Mouse (Mus musculus) embryonic facial prominence, embryonic 13.5 days (tissue): ENCODE data around the gene Ttc9. TPM values are rescaled to one million over a fixed set of nuclear protein-coding genes. Genes with fewer than 3 reads are reported as not detected.

Experiments
- ATAC-seq: fragments of 200-750 bp; cut with Nextera tagmentation; 2 replicates; pipeline ENCODE4 v1.8.0; 2017; ENCODE audit warnings: low read depth; ENCODE audit not compliant: insufficient number of reproducible peaks, insufficient read depth, low FRiP score, low TSS enrichment
- H3K27ac ChIP-seq: fragments of 300-500 bp; sonication (generic); 2 replicates; pipeline ENCODE4 v1.5.1; 2015; ENCODE audit warnings: moderate library complexity, mild to moderate bottlenecking, inconsistent platforms
- H3K27me3 ChIP-seq: fragments of 300-500 bp; sonication (generic); 2 replicates; pipeline ENCODE4 v1.6.1; 2015; ENCODE audit warnings: mild to moderate bottlenecking, inconsistent platforms
- H3K36me3 ChIP-seq: fragments of 300-500 bp; sonication (generic); 2 replicates; pipeline ENCODE4 v1.6.1; 2015; ENCODE audit warnings: mild to moderate bottlenecking, inconsistent platforms
- H3K4me1 ChIP-seq: fragments of 300-500 bp; sonication (generic); 2 replicates; pipeline ENCODE4 v1.6.1; 2015; ENCODE audit warnings: inconsistent platforms
- H3K4me2 ChIP-seq: fragments of 300-500 bp; sonication (generic); 2 replicates; pipeline ENCODE4 v1.6.1; 2015; ENCODE audit warnings: moderate library complexity, mild to moderate bottlenecking, inconsistent platforms
- H3K4me3 ChIP-seq: fragments of 300-500 bp; sonication (generic); 2 replicates; pipeline ENCODE4 v1.5.1; 2015; ENCODE audit warnings: mild to moderate bottlenecking, inconsistent platforms
- H3K9ac ChIP-seq: fragments of 300-500 bp; sonication (generic); 2 replicates; pipeline ENCODE4 v1.6.1; 2015; ENCODE audit warnings: mild to moderate bottlenecking, inconsistent platforms
- H3K9me3 ChIP-seq: fragments of 300-500 bp; sonication (generic); 2 replicates; pipeline ENCODE4 v1.6.1; 2016; ENCODE audit warnings: inconsistent platforms
- WGBS: fragments of 180-500 bp; shearing (Covaris S2); methylation state at CpG from one replicate; pipeline ENCODE4 v1.1.7; 2015; ENCODE audit warnings: mixed read lengths; 5-methylcytosine and 5-hydroxymethylcytosine counted together
- polyA plus RNA-seq: library from polyadenylated mRNA; unstranded; fragments of >200 nt; fragmentation: Nextera tagmentation; extraction: Ambion mirVana; gene quantifications from 2 replicates; pipeline ENCODE4 v1.2.1, GENCODE M21; 2015

The Ttc9 gene
- polyA plus RNA-seq, 1 experiment from 2014 or later: 2.2 TPM

GRCm38 (mm10) chr12:81663116-81663515 lies 32.1 kb downstream of the Ttc9 start:
- Histone ChIP-seq H3K36me3 (no peaks in the 10 kb centered on the region), H3K9ac (no peak overlapping the region), H3K4me2 (no peak overlapping the region), H3K9me3 (no peaks in the 10 kb centered on the region), H3K4me3 (no peak overlapping the region), H3K27me3 (no peaks in the 10 kb centered on the region), H3K27ac (no peak overlapping the region), H3K4me1 (no peaks in the 10 kb centered on the region)
- WGBS: 87% methylated on average over 9 of the region's 9 CpGs
- ATAC-seq: no peak

- WGBS: 69% methylated on average over 5 of the region's 5 CpGs
- H3K9ac ChIP-seq: no peak overlapping the region
- no peak overlapping the region for H3K4me3 ChIP-seq
- no peaks in the 10 kb centered on the region for H3K27me3 ChIP-seq
- H3K4me2 ChIP-seq: no peak overlapping the region
- no peak overlapping the region for H3K27ac ChIP-seq
- H3K9me3 ChIP-seq: no peaks in the 10 kb centered on the region
- no peaks in the 10 kb centered on the region for H3K4me1 ChIP-seq
- no peak for ATAC-seq
- H3K36me3 ChIP-seq: no peaks in the 10 kb centered on the region
Measured at GRCm38 (mm10) chr12:81663906-81664305, 32.9 kb downstream of the Ttc9 start.

- Histone ChIP-seq H3K36me3 (no peaks in the 10 kb centered on the region), H3K27me3 (no peaks in the 10 kb centered on the region), H3K4me1 (no peaks in the 10 kb centered on the region), H3K9ac (no peak overlapping the region), H3K27ac (no peak overlapping the region), H3K4me2 (no peak overlapping the region), H3K9me3 (no peaks in the 10 kb centered on the region), H3K4me3 (no peak overlapping the region)
- 77% methylated on average over 9 of the region's 9 CpGs for WGBS
- ATAC-seq: no peak
Measured at GRCm38 (mm10) chr12:81668406-81668805, 37.4 kb downstream of the Ttc9 start.

GRCm38 (mm10) chr12:81675557-81675956 lies 44.5 kb downstream of the Ttc9 start:
- no peak overlapping the region for H3K27ac ChIP-seq
- no peaks in the 10 kb centered on the region for H3K27me3 ChIP-seq
- no peaks in the 10 kb centered on the region for H3K4me1 ChIP-seq
- no peaks in the 10 kb centered on the region for H3K9me3 ChIP-seq
- H3K4me2 ChIP-seq: no peak overlapping the region
- no peak overlapping the region for H3K9ac ChIP-seq
- H3K36me3 ChIP-seq: no peaks in the 10 kb centered on the region
- no peak overlapping the region for H3K4me3 ChIP-seq
- no peak for ATAC-seq
- 31% methylated on average over 2 of the region's 2 CpGs for WGBS

GRCm38 (mm10) chr12:81679807-81680529 lies 48.9 kb downstream of the Ttc9 start:
- H3K9me3 ChIP-seq: no peaks in the 10 kb centered on the region
- no peak overlapping the region for H3K4me2 ChIP-seq
- WGBS: 50% methylated on average over 7 of the region's 7 CpGs
- ATAC-seq: no peak
- no peaks in the 10 kb centered on the region for H3K4me1 ChIP-seq
- no peaks in the 10 kb centered on the region for H3K36me3 ChIP-seq
- no peak overlapping the region for H3K27ac ChIP-seq
- no peak overlapping the region for H3K4me3 ChIP-seq
- no peaks in the 10 kb centered on the region for H3K27me3 ChIP-seq
- no peak overlapping the region for H3K9ac ChIP-seq

- Histone ChIP-seq H3K9ac (no peak overlapping the region), H3K4me2 (no peak overlapping the region), H3K4me1 (no peaks in the 10 kb centered on the region), H3K36me3 (no peaks in the 10 kb centered on the region), H3K27me3 (no peaks in the 10 kb centered on the region), H3K27ac (no peak overlapping the region), H3K9me3 (no peaks in the 10 kb centered on the region), H3K4me3 (no peak overlapping the region)
- WGBS: 68% methylated on average over 11 of the region's 11 CpGs
- ATAC-seq: no peak
Measured at GRCm38 (mm10) chr12:81683395-81683794, 52.3 kb downstream of the Ttc9 start.

- no peak for ATAC-seq
- no peaks in the 10 kb centered on the region for H3K36me3 ChIP-seq
- no peak overlapping the region for H3K4me3 ChIP-seq
- no peaks in the 10 kb centered on the region for H3K27me3 ChIP-seq
- 73% methylated on average over 6 of the region's 6 CpGs for WGBS
- H3K9ac ChIP-seq: no peak overlapping the region
- H3K4me2 ChIP-seq: no peak overlapping the region
- no peaks in the 10 kb centered on the region for H3K4me1 ChIP-seq
- H3K9me3 ChIP-seq: no peaks in the 10 kb centered on the region
- H3K27ac ChIP-seq: no peak overlapping the region
Measured at GRCm38 (mm10) chr12:81684096-81684495, 53.0 kb downstream of the Ttc9 start.

- Histone ChIP-seq H3K4me3 (no peak overlapping the region), H3K36me3 (no peaks in the 10 kb centered on the region), H3K27me3 (no peaks in the 10 kb centered on the region), H3K27ac (no peak overlapping the region), H3K9me3 (no peaks in the 10 kb centered on the region), H3K4me1 (no peaks in the 10 kb centered on the region), H3K9ac (no peak overlapping the region), H3K4me2 (no peak overlapping the region)
- 41% methylated on average over 3 of the region's 3 CpGs for WGBS
- ATAC-seq: no peak
Measured at GRCm38 (mm10) chr12:81685981-81686380, 54.9 kb downstream of the Ttc9 start.

GRCm38 (mm10) chr12:81686406-81687117 lies 55.5 kb downstream of the Ttc9 start:
- no peak overlapping the region for H3K27ac ChIP-seq
- no peak overlapping the region for H3K4me2 ChIP-seq
- 43% methylated on average over 12 of the region's 12 CpGs for WGBS
- H3K9ac ChIP-seq: no peak overlapping the region
- no peak overlapping the region for H3K4me3 ChIP-seq
- H3K4me1 ChIP-seq: no peaks in the 10 kb centered on the region
- H3K9me3 ChIP-seq: no peaks in the 10 kb centered on the region
- no peak for ATAC-seq
- H3K27me3 ChIP-seq: no peaks in the 10 kb centered on the region
- no peaks in the 10 kb centered on the region for H3K36me3 ChIP-seq

GRCm38 (mm10) chr12:81687873-81688272 lies 56.8 kb downstream of the Ttc9 start:
- Histone ChIP-seq H3K4me1 (no peaks in the 10 kb centered on the region), H3K9me3 (no peaks in the 10 kb centered on the region), H3K9ac (no peak overlapping the region), H3K36me3 (no peaks in the 10 kb centered on the region), H3K27me3 (no peaks in the 10 kb centered on the region), H3K4me2 (no peak overlapping the region), H3K4me3 (no peak overlapping the region), H3K27ac (no peak overlapping the region)
- no peak for ATAC-seq
- WGBS: 86% methylated on average over 5 of the region's 5 CpGs

- H3K36me3 ChIP-seq: no peaks in the 10 kb centered on the region
- no peaks in the 10 kb centered on the region for H3K9me3 ChIP-seq
- no peaks in the 10 kb centered on the region for H3K27me3 ChIP-seq
- no peak overlapping the region for H3K9ac ChIP-seq
- no peak overlapping the region for H3K4me3 ChIP-seq
- H3K4me1 ChIP-seq: no peaks in the 10 kb centered on the region
- no peak overlapping the region for H3K27ac ChIP-seq
- no peak for ATAC-seq
- 82% methylated on average over 4 of the region's 4 CpGs for WGBS
- H3K4me2 ChIP-seq: no peak overlapping the region
Measured at GRCm38 (mm10) chr12:81688537-81688936, 57.5 kb downstream of the Ttc9 start.

- WGBS: 44% methylated on average over 4 of the region's 4 CpGs
- H3K27ac ChIP-seq: no peak overlapping the region
- no peak for ATAC-seq
Measured at GRCm38 (mm10) chr12:81689505-81690056, 58.5 kb downstream of the Ttc9 start.

More at GRCm38 (mm10) chr12:81689505-81690056, 58.5 kb downstream of the Ttc9 start:
- Histone ChIP-seq H3K4me2 (no peak overlapping the region), H3K27me3 (no peaks in the 10 kb centered on the region), H3K4me3 (no peak overlapping the region), H3K4me1 (no peaks in the 10 kb centered on the region), H3K9ac (no peak overlapping the region), H3K36me3 (no peaks in the 10 kb centered on the region), H3K9me3 (no peaks in the 10 kb centered on the region)
